Comparison of ENCODE assay signal across 16 mouse cellular contexts in the genomic region with DNA sequence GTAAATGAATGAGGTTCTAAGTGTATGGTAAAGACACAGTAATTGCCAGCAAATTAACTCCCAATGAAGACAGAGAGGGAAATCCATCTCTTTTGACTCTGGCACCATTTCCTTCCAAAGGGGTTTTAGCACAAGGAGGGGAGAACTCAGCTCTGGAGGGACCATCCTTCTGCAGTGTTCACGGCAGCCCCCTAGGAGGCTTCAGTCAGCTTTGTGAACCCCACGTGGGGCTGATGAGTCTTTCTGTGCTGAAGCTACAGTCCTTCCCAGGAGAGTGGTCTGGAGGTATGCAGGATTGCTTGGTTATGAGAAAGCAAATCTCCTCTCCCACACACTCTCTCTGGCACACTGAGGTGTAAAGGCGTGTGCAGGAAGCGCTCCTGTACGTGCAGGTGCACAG.
"Had no signal": no experiment of that assay in that cellular context is flagged by ENCODE, and none has a peak within 500 bp of the region (broad histone marks: within the 10 kb centered on the region; RNA-seq: fewer than 3 reads in every experiment).

No protein-coding gene starts in this region.

- H3K9ac ChIP-seq: limb, embryonic 12.5 days; liver, embryonic 13.5 days; liver, postnatal 0 days; lung, embryonic 15.5 days; stomach, embryonic 15.5 days had no signal

- H3K4me2 ChIP-seq: limb, embryonic 12.5 days; liver, embryonic 13.5 days; lung, embryonic 15.5 days; stomach, embryonic 15.5 days had no signal

- H3K27ac ChIP-seq: limb, embryonic 12.5 days; liver, embryonic 13.5 days; lung, embryonic 15.5 days; macrophage; stomach, embryonic 15.5 days had no signal

- H3K9me3 ChIP-seq: liver, embryonic 13.5 days; lung, embryonic 15.5 days; stomach, embryonic 15.5 days had no signal

- ATAC-seq: liver, postnatal 0 days; midbrain, embryonic 16.5 days had no signal

- DNase-seq: kidney, adult 8-10 months; kidney, postnatal 36 days; layer of hippocampus, adult 9-11 months; layer of hippocampus, postnatal 36 days; liver; liver, embryonic 13.5 days; liver, postnatal 0 days; lung, postnatal 14 days; right cerebral cortex, postnatal 14 days; thymus, adult 2 months; thymus, postnatal 25 days had no signal

- H3K27me3 ChIP-seq: limb, embryonic 12.5 days; liver, embryonic 13.5 days; lung, embryonic 15.5 days; stomach, embryonic 15.5 days had no signal

- H3K36me3 ChIP-seq: limb, embryonic 12.5 days; liver, embryonic 13.5 days; lung, embryonic 15.5 days; stomach, embryonic 15.5 days had no signal

- H3K4me3 ChIP-seq: limb, embryonic 12.5 days; liver, embryonic 13.5 days; lung, embryonic 15.5 days; stomach, embryonic 15.5 days had no signal

- H3K4me1 ChIP-seq: limb, embryonic 12.5 days; liver, embryonic 13.5 days; lung, embryonic 15.5 days; stomach, embryonic 15.5 days had no signal
